Mouse (Mus musculus) megakaryocyte, embryonic 14.5 days (primary cell): Measurements from ENCODE around the gene Prrc2a.

Experiments
- FLI1 ChIP-seq: IDR thresholded peaks from 2 replicates; pipeline ENCODE4 v1.6.1; 2012; ENCODE audit warnings: low read length, inconsistent platforms, mixed read lengths
- GATA1 ChIP-seq: IDR thresholded peaks from 3 replicates; pipeline ENCODE4 v1.6.1; 2012; ENCODE audit warnings: mixed read lengths, low read length, inconsistent platforms, borderline replicate concordance

DNA sequence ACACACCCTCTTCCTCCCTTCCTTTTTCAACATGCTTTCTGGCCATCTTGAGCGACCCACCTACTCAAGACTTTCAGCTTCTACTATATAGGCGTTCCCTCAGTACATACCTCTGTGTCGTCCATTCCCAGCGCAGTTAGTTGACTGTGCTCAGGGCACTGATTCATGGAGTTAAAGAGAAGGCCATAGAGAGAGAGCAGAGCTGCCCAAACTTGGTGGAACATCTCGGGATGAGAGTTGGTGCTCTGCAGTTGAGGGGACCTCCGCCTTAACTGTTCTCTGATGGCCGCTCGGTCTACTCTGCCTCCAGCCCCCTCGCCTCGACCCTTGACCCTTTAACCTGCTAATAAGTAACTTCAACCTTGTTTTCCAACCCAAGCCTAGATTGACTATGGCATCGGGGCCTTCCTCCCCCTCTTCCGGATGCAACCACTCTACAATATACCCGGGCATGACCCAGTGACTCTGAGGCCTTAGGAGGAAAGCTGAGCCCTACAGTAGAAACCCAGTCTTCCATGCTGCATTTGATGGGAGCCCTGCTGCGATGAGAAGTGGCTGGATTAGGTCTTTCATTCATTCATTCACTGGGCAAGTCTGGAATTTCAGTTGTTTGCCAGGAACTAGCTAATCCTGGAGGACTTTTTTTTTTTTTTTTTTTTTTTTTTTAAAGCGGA, 33.1 kb downstream of the Prrc2a start, which contains the start of gene Apom:
- TF ChIP-seq GATA1 (no peak), FLI1 (no peak)
